Mouse (Mus musculus): ENCODE data around the gene Spag9.

DNA sequence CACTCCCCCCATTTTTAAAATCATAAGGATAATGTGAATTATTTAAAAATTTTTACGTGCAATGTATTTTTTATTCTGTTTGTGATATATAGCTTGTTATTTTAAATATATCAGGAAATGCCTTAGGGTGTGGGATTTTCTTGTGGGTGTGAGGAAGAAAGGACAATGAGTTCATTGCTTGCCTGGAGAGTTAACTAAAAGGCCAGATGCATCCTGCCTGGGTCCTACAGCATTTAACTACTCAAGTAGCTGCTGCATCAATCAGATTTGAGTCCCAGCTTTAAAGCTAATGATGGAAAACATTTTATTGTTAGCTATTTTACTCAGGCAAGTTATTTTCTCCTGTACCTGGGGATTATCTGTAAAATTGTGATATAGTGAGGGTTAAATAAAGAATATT is 45.6 kb downstream of the Spag9 start:
- TF ChIP-seq CTCF (IDR thresholded peaks at IDR 0.05; ENCODE audit: low read depth, low read length) (no peak), POLR2A (IDR thresholded peaks at IDR 0.05; ENCODE audit: extremely low read depth, insufficient read depth, low read length) (no peak)

Measured in liver, adult 2 months (tissue).